Mouse (Mus musculus) stomach, postnatal 0 days (tissue): ENCODE data around the gene Vapa.

ENCODE experiments used
- CTCF ChIP-seq: IDR thresholded peaks from 2 replicates; pipeline ENCODE4 v1.5.1; 2016; ENCODE audit warnings: antibody characterized with exemption, low read depth, mild to moderate bottlenecking, moderate library complexity
- EP300 ChIP-seq: optimal IDR thresholded peaks from 2 replicates; pipeline ENCODE3; 2016; ENCODE audit warnings: antibody characterized with exemption

- TF ChIP-seq CTCF (no peak), EP300 (no peak)
These were observed 25.8 kb upstream of the Vapa start for GRCm38 (mm10) chr17:65639144-65639543.
